10 mouse cellular contexts compared by ENCODE assay signal in genomic region chr15:42056772-42057171, GRCm38 (mm10).
DNase-seq lines count a peak whose midpoint lies in the region; ATAC-seq and TF ChIP-seq lines count a peak whose summit lies in the region.
"Had no signal": no experiment of that assay in that cellular context is flagged by ENCODE, and none has a peak within 500 bp of the region (broad histone marks: within the 10 kb centered on the region; RNA-seq: fewer than 3 reads in every experiment).

No protein-coding gene starts in this region.

- no peak overlapping the region for H3K27ac ChIP-seq in forebrain, postnatal 0 days (ENCODE audit: low read depth, low read length)
- no peak overlapping the region for H3K27ac ChIP-seq in forebrain, embryonic 10.5 days
- no peak overlapping the region for H3K27ac ChIP-seq in limb, embryonic 13.5 days
- H3K27ac ChIP-seq in liver, embryonic 11.5 days (ENCODE audit: low read depth, low read length) = no peak overlapping the region
- no peak overlapping the region for H3K27ac ChIP-seq in stomach, postnatal 0 days (replicated peaks)

- no peaks in the 10 kb centered on the region for H3K9me3 ChIP-seq in forebrain, postnatal 0 days (ENCODE audit: low read length)
- H3K9me3 ChIP-seq in forebrain, embryonic 10.5 days = no peaks in the 10 kb centered on the region
- no peaks in the 10 kb centered on the region for H3K9me3 ChIP-seq in limb, embryonic 13.5 days
- no peaks in the 10 kb centered on the region for H3K9me3 ChIP-seq in liver, embryonic 11.5 days (ENCODE audit: control insufficient read depth, low read length)
- no peaks in the 10 kb centered on the region for H3K9me3 ChIP-seq in stomach, postnatal 0 days (ENCODE audit: control insufficient read depth, low read length)

- no peaks in the 10 kb centered on the region for H3K4me1 ChIP-seq in forebrain, postnatal 0 days (ENCODE audit: insufficient read depth)
- H3K4me1 ChIP-seq in forebrain, embryonic 10.5 days = no peaks in the 10 kb centered on the region
- H3K4me1 ChIP-seq in limb, embryonic 13.5 days = 0 out of 2 replicates have a peak, but pooled peaks cover 5% of the 10 kb centered on the region
- no peaks in the 10 kb centered on the region for H3K4me1 ChIP-seq in liver, embryonic 11.5 days (replicated peaks; ENCODE audit: control insufficient read depth, insufficient read depth, low read length)
- no peaks in the 10 kb centered on the region for H3K4me1 ChIP-seq in stomach, postnatal 0 days (replicated peaks; ENCODE audit: control insufficient read depth, insufficient read depth)

- no peaks in the 10 kb centered on the region for H3K27me3 ChIP-seq in forebrain, postnatal 0 days (ENCODE audit: insufficient read depth, low read length)
- H3K27me3 ChIP-seq in forebrain, embryonic 10.5 days (ENCODE audit: poor library complexity, severe bottlenecking) = no peaks in the 10 kb centered on the region
- no peaks in the 10 kb centered on the region for H3K27me3 ChIP-seq in limb, embryonic 13.5 days
- H3K27me3 ChIP-seq in liver, embryonic 11.5 days (replicated peaks; ENCODE audit: control insufficient read depth, insufficient read depth, low read length) = no peaks in the 10 kb centered on the region
- H3K27me3 ChIP-seq in stomach, postnatal 0 days (ENCODE audit: control insufficient read depth, insufficient read depth, low read length) = no peaks in the 10 kb centered on the region
- H3K27me3 ChIP-seq: CH12.LX had no signal

- no peak overlapping the region for H3K4me3 ChIP-seq in forebrain, postnatal 0 days (ENCODE audit: low read depth, low read length)
- no peak overlapping the region for H3K4me3 ChIP-seq in forebrain, embryonic 10.5 days
- no peak overlapping the region for H3K4me3 ChIP-seq in limb, embryonic 13.5 days
- no peak overlapping the region for H3K4me3 ChIP-seq in liver, embryonic 11.5 days (ENCODE audit: low read depth, low read length)
- no peak overlapping the region for H3K4me3 ChIP-seq in stomach, postnatal 0 days (ENCODE audit: low read depth, low read length)

- H3K9ac ChIP-seq in forebrain, postnatal 0 days = no peak overlapping the region
- no peak overlapping the region for H3K9ac ChIP-seq in limb, embryonic 13.5 days
- no peak overlapping the region for H3K9ac ChIP-seq in liver, embryonic 11.5 days (ENCODE audit: low read depth, low read length)
- no peak overlapping the region for H3K9ac ChIP-seq in stomach, postnatal 0 days (ENCODE audit: low read length)

- intact Hi-C loops in gastrocnemius, postnatal 36 days (cut with DNase I) = no loop called here

- H3K4me2 ChIP-seq in forebrain, postnatal 0 days (ENCODE audit: low read depth) = no peak overlapping the region
- no peak overlapping the region for H3K4me2 ChIP-seq in limb, embryonic 13.5 days (replicated peaks)
- H3K4me2 ChIP-seq in liver, embryonic 11.5 days = no peak overlapping the region
- no peak overlapping the region for H3K4me2 ChIP-seq in stomach, postnatal 0 days (replicated peaks; ENCODE audit: low read depth)

- no peak for TF ChIP-seq CTCF in forebrain, postnatal 0 days (IDR thresholded peaks at IDR 0.05; ENCODE audit: low read depth)
- TF ChIP-seq CTCF in stomach, postnatal 0 days (IDR thresholded peaks at IDR 0.05; ENCODE audit: low read depth) = no peak

- WGBS in forebrain, postnatal 0 days = 46% methylated on average over 3 of the region's 3 CpGs
- whole genome bisulfite sequencing in forebrain, embryonic 10.5 days = 70% methylated on average over 3 of the region's 3 CpGs
- WGBS in limb, embryonic 13.5 days = 24% methylated on average over 3 of the region's 3 CpGs
- 62% methylated on average over 3 of the region's 3 CpGs for WGBS in liver, embryonic 11.5 days
- 48% methylated on average over 3 of the region's 3 CpGs for WGBS in stomach, postnatal 0 days

- no peaks in the 10 kb centered on the region for H3K36me3 ChIP-seq in forebrain, postnatal 0 days (ENCODE audit: insufficient read depth)
- no peaks in the 10 kb centered on the region for H3K36me3 ChIP-seq in forebrain, embryonic 10.5 days (replicated peaks)
- H3K36me3 ChIP-seq in limb, embryonic 13.5 days = no peaks in the 10 kb centered on the region
- no peaks in the 10 kb centered on the region for H3K36me3 ChIP-seq in liver, embryonic 11.5 days (ENCODE audit: control insufficient read depth, insufficient read depth, low read length)
- H3K36me3 ChIP-seq in stomach, postnatal 0 days (ENCODE audit: control insufficient read depth, insufficient read depth, low read length) = no peaks in the 10 kb centered on the region

- peak; percentile 19 for DNase-seq in forebrain, postnatal 0 days
- no peak for DNase-seq in forebrain, embryonic 10.5 days (ENCODE audit: extremely low spot score, low spot score)
- peak; percentile 77 for DNase-seq in adipocyte (ENCODE audit: low spot score)
- peak; percentile 32 to 42 for DNase-seq in gastrocnemius, postnatal 36 days
- no peak for DNase-seq in liver, embryonic 11.5 days (ENCODE audit: low spot score)
- no peak for DNase-seq in stomach, postnatal 0 days (ENCODE audit: low spot score)

- ATAC-seq in forebrain, postnatal 0 days = peak; percentile 14; the same call in 1 of the 2 replicates
- peak; percentile 82; the same call in 1 of the 2 replicates for ATAC-seq in limb, embryonic 13.5 days (ENCODE audit: low FRiP score, low read depth)
- ATAC-seq in liver, embryonic 11.5 days (replicated peaks; ENCODE audit: low FRiP score) = no peak
- no peak for ATAC-seq in stomach, postnatal 0 days (ENCODE audit: low FRiP score, low TSS enrichment)
- ATAC-seq in megakaryocyte progenitor cell, adult 5-6 weeks (replicated peaks; ENCODE audit: poor library complexity) = no peak
- ATAC-seq: inflammation-experienced regulatory T-cells, adult 6 months had no signal

- no peak for TF ChIP-seq EP300 in stomach, postnatal 0 days (optimal IDR thresholded peaks at IDR 0.05)

Comparison
In these comparisons a context has a peak if more than half of its experiments do, and no peak if none do; other contexts are left out.
1. DNase-seq: peak in forebrain, postnatal 0 days (single experiment), adipocyte (single experiment) and gastrocnemius, postnatal 36 days (2 of 2); none in forebrain, embryonic 10.5 days (single experiment), liver, embryonic 11.5 days (single experiment) and stomach, postnatal 0 days (single experiment).
2. ATAC-seq: peak in forebrain, postnatal 0 days (single experiment) and limb, embryonic 13.5 days (single experiment); none in liver, embryonic 11.5 days (single experiment), stomach, postnatal 0 days (single experiment) and megakaryocyte progenitor cell, adult 5-6 weeks (single experiment).